Mouse (Mus musculus) right cerebral cortex, postnatal 25 days (tissue): Measurements from ENCODE around the gene Fignl1.

Experiments
- DNase-seq: peaks from one replicate; pipeline ENCODE4 v3.0.0; 2022

Gene Fignl1

GRCm38 (mm10) chr11:11808035-11808819, 535 bp downstream of the Fignl1 start:
- no peak for DNase-seq

DNA sequence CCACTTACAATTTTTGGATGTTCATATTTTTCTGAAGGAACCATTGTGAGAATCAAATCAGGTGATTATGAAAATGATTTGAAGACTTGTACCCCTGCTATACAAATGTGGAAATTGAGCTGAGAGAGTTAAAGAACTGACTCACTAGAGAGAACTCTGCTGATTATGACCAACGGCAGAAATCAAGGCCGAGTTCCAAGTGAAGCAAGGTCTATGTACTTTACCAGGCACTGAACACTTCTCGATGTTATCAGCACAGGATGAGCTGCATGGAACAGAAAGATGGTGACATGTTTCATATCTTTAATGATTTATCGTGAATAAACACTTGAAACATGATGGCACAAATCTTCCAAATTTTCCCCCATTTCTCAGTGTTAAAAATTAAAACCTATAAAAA, 2.8 kb downstream of the Fignl1 start:
- no peak for DNase-seq

GRCm38 (mm10) chr11:11804421-11804820, 4.3 kb downstream of the Fignl1 start:
- no peak for DNase-seq

- DNase-seq: no peak
Measured at GRCm38 (mm10) chr11:11801067-11801466, 7.7 kb downstream of the Fignl1 start.

GRCm38 (mm10) chr11:11800304-11800703, 8.5 kb downstream of the Fignl1 start:
- no peak for DNase-seq

DNA sequence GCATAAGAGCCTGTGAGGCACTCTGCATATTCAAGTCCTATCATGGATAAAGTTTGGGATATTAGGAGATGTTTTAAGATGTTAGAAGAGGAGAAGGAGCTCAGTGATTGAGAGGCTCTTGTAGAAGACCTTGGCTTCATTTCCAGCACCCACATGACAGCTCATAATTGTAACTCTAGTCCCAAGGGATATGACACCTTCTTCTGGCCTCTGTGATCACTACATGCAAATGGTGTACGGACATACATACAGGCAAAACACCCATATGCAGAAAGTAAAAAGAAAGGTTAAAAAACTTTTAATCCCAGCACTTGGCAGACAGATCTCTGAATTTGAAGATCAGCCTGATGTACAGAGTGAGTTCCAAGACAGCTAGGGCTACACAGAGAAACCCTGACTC, 10.1 kb downstream of the Fignl1 start:
- no peak for DNase-seq

- no peak for DNase-seq
Measured at GRCm38 (mm10) chr11:11794626-11795025, 14.1 kb downstream of the Fignl1 start.

DNA sequence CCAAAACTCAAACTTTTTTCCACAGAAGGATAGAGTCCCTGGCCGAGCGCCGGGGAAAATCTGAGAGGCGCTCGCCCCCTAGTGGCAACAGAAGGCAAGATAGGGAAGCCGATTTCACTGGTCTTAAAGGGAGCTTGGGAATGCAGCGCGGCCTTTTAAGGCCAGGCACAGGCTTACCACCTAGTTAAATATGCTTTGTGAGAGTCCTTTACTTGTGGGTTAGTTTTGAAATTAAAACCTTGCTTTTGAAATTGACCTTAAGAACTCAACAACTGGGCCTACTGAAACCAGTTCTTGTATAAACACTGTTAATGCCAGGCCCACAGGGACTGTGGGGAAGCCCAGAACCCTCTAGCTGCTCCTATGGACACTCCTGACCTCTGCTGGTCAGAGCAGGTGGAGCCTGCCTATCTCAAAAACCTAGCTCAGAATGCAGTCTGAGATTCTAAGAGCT, 20.2 kb downstream of the Fignl1 start:
- peak; percentile 75 for DNase-seq

DNA sequence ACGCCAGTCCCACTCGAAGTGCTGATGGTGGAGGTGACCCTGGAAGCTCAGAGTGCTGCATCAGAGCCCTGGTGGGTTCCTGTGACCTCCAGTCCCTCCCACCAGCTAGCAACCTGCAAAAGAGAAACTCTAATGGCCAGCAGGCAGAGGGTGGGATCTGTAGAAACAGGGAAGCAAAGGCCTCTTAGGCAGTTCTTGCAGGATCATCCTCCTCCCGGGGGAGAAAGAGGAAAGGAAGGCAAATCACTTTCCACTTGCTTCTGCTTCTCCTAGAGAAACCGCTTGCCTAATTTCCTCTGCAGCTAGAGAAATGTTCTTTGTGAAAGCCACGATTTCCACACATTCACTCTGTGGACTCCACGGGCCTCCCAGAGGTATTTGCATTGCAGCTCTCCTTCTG, 23.3 kb downstream of the Fignl1 start:
- no peak for DNase-seq

DNA sequence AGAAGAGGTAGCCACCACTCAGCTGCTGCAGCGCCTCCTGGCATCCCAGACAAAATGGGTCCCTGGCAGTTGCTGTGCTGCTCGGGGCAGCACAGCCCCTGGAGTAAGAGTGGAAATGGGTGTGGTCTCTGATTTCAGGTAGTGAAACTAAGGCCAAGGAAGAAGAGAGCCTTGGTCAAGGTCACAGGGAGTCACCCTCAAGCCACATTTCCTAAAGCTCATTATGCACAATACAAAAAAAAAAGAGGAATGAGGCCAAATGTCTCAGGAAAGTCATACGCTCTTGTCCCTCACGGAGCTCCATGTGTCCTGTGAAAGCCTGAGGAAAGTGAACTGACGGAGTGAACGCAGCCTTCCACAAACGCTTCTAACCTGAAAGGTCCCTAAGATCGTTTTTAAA, 27.0 kb downstream of the Fignl1 start:
- DNase-seq: no peak

GRCm38 (mm10) chr11:11778345-11778744, 30.4 kb downstream of the Fignl1 start:
- no peak for DNase-seq

- no peak for DNase-seq
Measured at GRCm38 (mm10) chr11:11777796-11778195, 31.0 kb downstream of the Fignl1 start.

GRCm38 (mm10) chr11:11777246-11777645, 31.5 kb downstream of the Fignl1 start:
- no peak for DNase-seq

DNA sequence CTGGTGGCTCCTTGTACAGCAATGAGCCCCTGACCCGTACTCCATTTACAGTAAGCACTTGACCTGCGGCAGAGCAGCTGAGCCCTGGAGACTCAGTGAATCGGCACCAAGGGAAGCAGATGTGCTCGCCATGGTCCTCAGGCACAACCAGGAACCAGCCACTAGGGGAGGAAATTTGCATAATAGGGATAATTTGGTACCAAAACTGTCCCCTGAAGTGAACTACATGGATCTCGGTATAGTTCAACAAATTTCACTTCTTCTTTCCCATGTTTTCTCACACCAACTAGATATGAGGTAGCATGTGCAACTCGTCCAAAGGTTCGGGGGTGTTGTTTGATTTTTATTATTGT, 32.0 kb downstream of the Fignl1 start:
- no peak for DNase-seq

DNA sequence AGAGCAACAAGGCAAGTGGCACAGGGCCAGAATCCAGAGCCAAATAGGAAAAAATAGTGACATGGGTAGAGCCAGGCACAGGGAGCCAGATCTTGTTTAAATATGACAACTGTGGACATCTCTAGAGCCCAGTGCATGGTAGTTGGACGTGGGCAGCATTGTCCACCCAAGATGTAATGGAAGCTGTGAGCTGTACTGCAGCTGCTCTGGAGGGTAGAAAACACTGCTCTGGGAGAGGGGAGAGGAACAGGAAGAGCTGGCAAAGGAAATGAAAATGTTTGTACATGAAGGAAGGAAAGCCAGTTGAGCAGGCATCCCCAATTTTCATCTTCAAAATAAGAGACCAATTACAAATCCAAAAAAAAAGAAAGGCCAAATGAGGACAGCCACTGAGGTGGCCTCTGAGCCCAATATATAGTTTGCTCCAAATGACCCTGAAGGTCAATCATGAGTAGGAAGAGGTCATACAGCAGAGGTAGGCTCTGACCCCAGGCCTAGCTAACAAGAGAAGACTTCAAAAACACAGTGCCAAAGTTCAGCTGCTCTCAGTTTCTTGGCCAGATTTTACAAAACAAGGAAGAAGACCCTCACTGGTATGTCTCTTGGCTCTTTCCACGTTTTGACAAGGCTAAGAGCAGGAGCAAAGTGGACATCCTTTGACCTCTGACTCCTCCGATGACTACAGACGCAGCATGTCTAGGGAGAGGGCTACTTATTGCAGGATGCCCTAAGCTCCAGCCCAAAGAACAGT, 32.5 kb downstream of the Fignl1 start:
- no peak for DNase-seq

- no peak for DNase-seq
Measured at GRCm38 (mm10) chr11:11774893-11775292, 33.9 kb downstream of the Fignl1 start.

DNA sequence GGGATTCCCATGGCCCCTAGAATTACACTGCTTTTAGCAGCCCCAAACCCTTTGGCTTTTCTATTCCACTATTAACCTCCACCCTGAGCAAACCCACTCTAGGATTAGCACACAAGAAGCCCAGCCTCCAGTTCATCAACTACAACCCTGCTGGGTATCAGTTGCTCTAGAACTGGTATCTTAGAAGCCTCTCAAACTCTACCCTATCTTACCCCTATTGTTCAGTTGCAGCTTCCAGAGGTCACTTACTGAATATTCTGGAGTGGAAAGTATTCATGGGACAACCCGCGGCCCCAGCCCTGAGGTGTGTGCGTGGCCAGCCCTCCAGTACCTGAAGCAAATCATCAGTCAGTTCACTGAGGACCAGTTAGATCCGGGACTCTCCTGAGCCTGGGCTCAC, 34.4 kb downstream of the Fignl1 start:
- DNase-seq: no peak

- no peak for DNase-seq
Measured at GRCm38 (mm10) chr11:11772196-11772595, 36.6 kb downstream of the Fignl1 start.

DNA sequence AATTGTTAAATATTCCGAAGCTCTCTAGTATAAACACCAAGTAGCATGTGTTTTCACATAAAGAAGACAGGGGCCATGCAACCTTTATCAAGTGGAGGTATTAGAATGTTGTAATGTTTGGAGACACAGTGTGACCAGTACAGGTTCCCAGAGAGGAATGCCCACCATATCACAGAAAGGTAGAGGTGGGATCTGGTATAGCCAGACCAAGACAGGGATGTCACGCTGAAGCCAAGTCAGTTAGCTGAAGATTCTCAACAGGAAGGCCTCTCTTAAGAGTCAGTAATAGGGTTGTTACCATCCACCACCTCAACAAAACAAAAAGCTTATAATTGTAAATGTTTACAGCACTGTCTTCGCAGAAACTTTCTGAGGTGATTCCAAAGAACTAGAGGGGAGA, 38.1 kb downstream of the Fignl1 start:
- no peak for DNase-seq

GRCm38 (mm10) chr11:11769281-11769680, 39.5 kb downstream of the Fignl1 start:
- DNase-seq: no peak

DNA sequence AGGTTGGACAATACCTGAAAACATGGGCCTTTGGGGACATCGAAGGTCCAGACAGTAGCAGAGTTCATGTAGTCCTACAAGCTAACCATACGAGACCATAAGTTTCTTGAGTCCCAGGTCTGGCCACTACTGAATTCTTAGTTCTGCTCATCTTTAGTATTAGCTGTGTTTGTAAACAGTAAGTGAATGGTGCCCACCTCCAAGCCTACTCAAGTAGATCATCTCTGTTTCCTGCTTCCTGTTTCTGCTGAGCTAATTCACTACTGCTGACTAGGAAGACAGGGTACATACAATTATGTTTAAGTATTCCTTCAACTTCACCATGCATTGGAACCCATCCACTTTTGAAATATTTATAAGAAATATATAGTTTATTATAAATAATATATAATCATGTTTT, 40.7 kb downstream of the Fignl1 start:
- no peak for DNase-seq

DNA sequence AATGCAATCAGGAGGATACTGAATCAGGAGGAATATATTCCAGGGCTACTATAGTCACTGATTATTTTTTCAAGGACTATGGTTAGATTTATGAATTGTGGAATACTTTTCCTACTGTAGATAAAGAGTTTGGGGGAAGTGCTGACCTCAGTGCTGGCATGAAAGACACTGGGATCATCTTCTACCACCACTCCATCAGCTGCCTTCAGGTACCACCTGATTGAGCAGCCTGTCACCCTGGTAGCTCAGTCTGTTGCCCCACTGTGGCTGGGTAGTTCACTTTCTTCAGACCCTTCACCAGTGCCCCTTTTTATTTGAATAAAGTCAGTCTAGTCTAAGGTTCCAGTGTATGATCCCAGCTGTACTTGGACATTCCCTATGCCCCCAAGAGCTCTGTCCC, 42.0 kb downstream of the Fignl1 start:
- DNase-seq: no peak

DNA sequence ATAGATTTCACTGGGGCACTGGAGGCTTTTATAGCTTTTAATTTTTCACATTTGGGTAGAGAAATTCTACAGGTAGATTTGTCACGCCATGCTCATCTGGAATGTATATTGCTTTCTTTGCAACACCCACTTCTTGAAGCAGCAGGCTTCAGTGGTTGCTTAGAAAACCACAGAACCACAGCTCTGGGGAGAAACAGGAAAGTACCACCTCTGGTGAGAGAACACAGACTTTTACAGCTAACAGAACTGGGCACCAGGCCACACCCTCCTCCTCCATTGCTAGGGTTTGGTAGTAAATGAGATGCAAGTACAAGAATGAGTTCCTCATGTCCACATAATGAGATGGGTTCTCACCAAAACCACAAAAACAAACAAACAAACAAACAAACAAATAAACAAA, 42.7 kb downstream of the Fignl1 start:
- DNase-seq: no peak

DNA sequence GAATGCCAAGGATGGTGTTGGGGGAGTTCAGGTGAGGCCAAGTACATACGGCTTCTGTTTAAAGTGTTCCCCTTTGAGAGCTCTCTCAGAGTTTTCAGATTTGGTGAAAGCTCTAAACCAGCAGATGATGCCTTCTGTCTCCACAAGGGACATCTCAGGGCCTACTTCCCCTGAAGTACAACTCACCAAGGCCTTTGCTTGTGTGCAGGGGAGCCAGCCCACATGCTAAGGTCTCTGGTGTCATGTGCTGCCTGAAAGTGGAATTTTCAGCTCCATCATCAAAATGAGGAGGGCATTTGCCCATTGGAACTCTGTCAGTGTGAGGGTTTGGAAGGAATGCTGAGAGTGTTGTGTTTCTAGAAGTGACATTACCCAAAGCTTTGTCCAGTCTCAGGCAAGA, 43.3 kb downstream of the Fignl1 start:
- DNase-seq: no peak
